ENCODE assay signal across 9 mouse cellular contexts in the genomic region with DNA sequence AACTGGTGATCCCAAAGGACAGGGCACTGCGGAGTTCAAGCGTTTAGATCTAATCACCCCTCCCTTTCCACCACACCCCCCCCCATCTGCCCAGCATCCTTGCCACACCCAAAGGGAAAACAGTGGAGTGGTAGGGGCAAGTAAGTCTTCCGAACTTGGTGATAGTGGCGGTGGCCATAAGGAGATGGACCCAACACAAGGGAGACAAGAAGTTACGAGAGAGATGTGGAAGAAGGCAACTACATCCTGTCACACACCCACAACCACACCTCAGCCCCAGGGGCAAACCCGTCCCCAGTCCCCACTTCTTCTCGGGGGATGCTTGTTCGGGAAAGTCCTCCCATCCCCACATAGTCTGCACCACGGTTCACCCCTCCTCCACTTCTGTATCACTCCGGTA. TPM values are rescaled to one million over a fixed set of nuclear protein-coding genes. Genes with fewer than 3 reads are reported as not detected.
DNase-seq lines count a peak whose midpoint lies in the region; ATAC-seq and TF ChIP-seq lines count a peak whose summit lies in the region.
"Had no signal": no experiment of that assay in that cellular context is flagged by ENCODE, and none has a peak within 500 bp of the region (broad histone marks: within the 10 kb centered on the region; RNA-seq: fewer than 3 reads in every experiment).

No protein-coding gene starts in this region.

- no peaks in the 10 kb centered on the region for H3K36me3 ChIP-seq in heart, embryonic 10.5 days
- H3K36me3 ChIP-seq in hindbrain, postnatal 0 days (ENCODE audit: insufficient read depth, low read length) = no peaks in the 10 kb centered on the region
- H3K36me3 ChIP-seq in midbrain, embryonic 13.5 days = no peaks in the 10 kb centered on the region

- no peaks in the 10 kb centered on the region for H3K9me3 ChIP-seq in heart, embryonic 10.5 days
- no peaks in the 10 kb centered on the region for H3K9me3 ChIP-seq in hindbrain, postnatal 0 days (ENCODE audit: low read length)
- no peaks in the 10 kb centered on the region for H3K9me3 ChIP-seq in midbrain, embryonic 13.5 days

- H3K27me3 ChIP-seq in heart, embryonic 10.5 days (ENCODE audit: insufficient read depth, poor library complexity, severe bottlenecking) = no peaks in the 10 kb centered on the region
- no peaks in the 10 kb centered on the region for H3K27me3 ChIP-seq in hindbrain, postnatal 0 days (ENCODE audit: insufficient read depth, low read length)
- peaks cover 12% of the 10 kb centered on the region for H3K27me3 ChIP-seq in midbrain, embryonic 13.5 days

- peak; percentile 36 for ATAC-seq in hindbrain, postnatal 0 days
- no peak for ATAC-seq in midbrain, embryonic 13.5 days

- intact Hi-C loops in heart, postnatal 36 days (cut with DNase I) = no loop called here

- H3K9ac ChIP-seq in hindbrain, postnatal 0 days (replicated peaks; ENCODE audit: low read length) = peak overlapping the region; percentile 59; the same call in 1 of the 2 replicates
- peak overlapping the region; percentile 70; the same call in 1 of the 2 replicates for H3K9ac ChIP-seq in midbrain, embryonic 13.5 days (replicated peaks)

- DNase-seq in heart, embryonic 10.5 days (ENCODE audit: low spot score) = no peak
- DNase-seq in heart, postnatal 36 days = no peak
- no peak for DNase-seq in hindbrain, postnatal 0 days (ENCODE audit: low spot score)
- no peak for DNase-seq in ovary, postnatal 10 days (ENCODE audit: low spot score)
- DNase-seq in frontal cortex, adult 2 months (ENCODE audit: extremely low spot score in 1 of 2, low spot score in 1 of 2) = no peak
- no peak for DNase-seq in layer of hippocampus, postnatal 36 days

- H3K27ac ChIP-seq in heart, embryonic 10.5 days = peak overlapping the region; percentile 92; the same call in 1 of the 2 replicates
- H3K27ac ChIP-seq in brown adipose tissue, adult 24 weeks (replicated peaks; ENCODE audit: low read depth, low read length) = no peak overlapping the region
- H3K27ac ChIP-seq in hindbrain, postnatal 0 days = no peak overlapping the region
- no peak overlapping the region for H3K27ac ChIP-seq in midbrain, embryonic 13.5 days

- H3K4me2 ChIP-seq in hindbrain, postnatal 0 days (ENCODE audit: low read depth, low read length) = peak overlapping the region; percentile 97
- H3K4me2 ChIP-seq in midbrain, embryonic 13.5 days (replicated peaks) = peak overlapping the region; percentile 86

- peaks cover 38% of the 10 kb centered on the region for H3K4me1 ChIP-seq in heart, embryonic 10.5 days
- no peaks in the 10 kb centered on the region for H3K4me1 ChIP-seq in brown adipose tissue, adult 24 weeks (ENCODE audit: control insufficient read depth, insufficient read depth, insufficient read length, low read length)
- peaks cover 3% of the 10 kb centered on the region; the same call in 1 of the 2 replicates for H3K4me1 ChIP-seq in hindbrain, postnatal 0 days (ENCODE audit: insufficient read depth, low read length)
- peaks cover 21% of the 10 kb centered on the region for H3K4me1 ChIP-seq in midbrain, embryonic 13.5 days (replicated peaks)

- WGBS in heart, embryonic 10.5 days = 7% methylated on average over 10 of the region's 10 CpGs
- 13% methylated on average over 10 of the region's 10 CpGs for WGBS in hindbrain, postnatal 0 days
- WGBS in midbrain, embryonic 13.5 days = 11% methylated on average over 10 of the region's 10 CpGs

- peak overlapping the region; percentile 88 for H3K4me3 ChIP-seq in heart, embryonic 10.5 days
- H3K4me3 ChIP-seq in brown adipose tissue, adult 24 weeks (ENCODE audit: insufficient read depth, low read depth, low read length) = peak overlapping the region; percentile 75
- peak overlapping the region; percentile 77 for H3K4me3 ChIP-seq in hindbrain, postnatal 0 days (ENCODE audit: low read length)
- peak overlapping the region; percentile 62 for H3K4me3 ChIP-seq in midbrain, embryonic 13.5 days (replicated peaks)

- TF ChIP-seq CTCF in hindbrain, postnatal 0 days (IDR thresholded peaks at IDR 0.05; ENCODE audit: low read depth) = no peak

RNA-seq across cellular contexts. Expression of gene Pdia5, which starts 0.9 kb away (rescaled TPM):
- polyA plus RNA-seq in heart, embryonic 10.5 days (2016; fragmentation: Nextera tagmentation; extraction: Ambion mirVana) = 33.7 and 49.0 TPM in 2 replicates
- 1 to 10 TPM; 4.7 to 4.8 TPM for total RNA-seq in heart, postnatal 36 days (2021)
- 5.0 and 8.2 TPM in 2 replicates for polyA plus RNA-seq in brown adipose tissue, adult 24 weeks (2012; ENCODE audit: insufficient read depth, insufficient read length, missing spikeins)
- total RNA-seq in hindbrain, postnatal 0 days (2014; rRNA removed) = 1.4 and 5.5 TPM in 2 replicates
- 9.1 and 9.2 TPM in 2 replicates for polyA plus RNA-seq in hindbrain, postnatal 0 days (2015; fragmentation: Nextera tagmentation; extraction: Ambion mirVana)
- 12.0 and 13.9 TPM in 2 replicates for polyA plus RNA-seq in midbrain, embryonic 13.5 days (2015; fragmentation: Nextera tagmentation; extraction: Ambion mirVana)
- 8.8 and 9.5 TPM in 2 replicates for polyA plus RNA-seq in frontal cortex, adult 2 months (2012; rRNA removed)
- 1 to 10 TPM; 3.1 to 4.7 TPM for total RNA-seq in layer of hippocampus, postnatal 36 days (2021)
- total RNA-seq: CH12.LX had no signal

RNA-seq across cellular contexts. Expression of gene Sema5b, which starts 51.2 kb away (rescaled TPM):
- polyA plus RNA-seq in heart, embryonic 10.5 days (2016; fragmentation: Nextera tagmentation; extraction: Ambion mirVana) = 1.5 and 2.2 TPM in 2 replicates
- total RNA-seq in heart, postnatal 36 days (2021) = 1 to 10 TPM in 1 of 2 experiments, under 1 TPM in 1; 0.83 to 1.7 TPM
- polyA plus RNA-seq in brown adipose tissue, adult 24 weeks (2012; ENCODE audit: insufficient read depth, insufficient read length, missing spikeins) = not detected in 2 replicates
- total RNA-seq in hindbrain, postnatal 0 days (2014; rRNA removed) = 37.0 and 47.0 TPM in 2 replicates
- polyA plus RNA-seq in hindbrain, postnatal 0 days (2015; fragmentation: Nextera tagmentation; extraction: Ambion mirVana) = 12.3 and 14.8 TPM in 2 replicates
- 36.9 and 43.6 TPM in 2 replicates for polyA plus RNA-seq in midbrain, embryonic 13.5 days (2015; fragmentation: Nextera tagmentation; extraction: Ambion mirVana)
- polyA plus RNA-seq in frontal cortex, adult 2 months (2012; rRNA removed) = 22.3 and 24.1 TPM in 2 replicates
- total RNA-seq in layer of hippocampus, postnatal 36 days (2021) = 10 to 100 TPM; 15.5 to 18.8 TPM
